Mouse (Mus musculus) intestine, embryonic 14.5 days (tissue): ENCODE measurements at regions not wholly inside any gene's neighbourhood (a gene's known extent, or its start where the extent isn't known, plus 50 kb on each side); places are given as distances from the start of the nearest gene placed in this dataset.

Source experiments
- ATAC-seq: fragments of 200-750 bp; cut with Nextera tagmentation; replicated peaks from 2 replicates; pipeline ENCODE4 v1.8.0; 2017; ENCODE audit warnings: low read depth, moderate number of reproducible peaks, moderate TSS enrichment, moderate library complexity; ENCODE audit not compliant: low FRiP score, low TSS enrichment
- DNase-seq: peaks from one replicate; pipeline ENCODE4 v3.0.0-alpha.2; 2018; ENCODE audit warnings: low spot score
- H3K27ac ChIP-seq: fragments of 300-500 bp; sonication (generic); 2 replicates; pipeline ENCODE4 v1.5.1; 2014; ENCODE audit warnings: low read depth, mild to moderate bottlenecking, control low read depth
- H3K27me3 ChIP-seq: fragments of 300-500 bp; sonication (generic); replicated peaks from 2 replicates; pipeline ENCODE4 v1.6.1; 2014; ENCODE audit warnings: low read length, control low read depth; ENCODE audit not compliant: control insufficient read depth, insufficient read depth
- H3K36me3 ChIP-seq: fragments of 300-500 bp; sonication (generic); 2 replicates; pipeline ENCODE4 v1.6.1; 2014; ENCODE audit warnings: low read length, control low read depth; ENCODE audit not compliant: control insufficient read depth, insufficient read depth
- H3K4me1 ChIP-seq: fragments of 300-500 bp; sonication (generic); replicated peaks from 2 replicates; pipeline ENCODE4 v1.6.1; 2014; ENCODE audit warnings: low read length, control low read depth, mixed read lengths; ENCODE audit not compliant: control insufficient read depth, insufficient read depth
- H3K4me2 ChIP-seq: fragments of 300-500 bp; sonication (generic); 2 replicates; pipeline ENCODE4 v1.6.1; 2014; ENCODE audit warnings: low read length
- H3K4me3 ChIP-seq: fragments of 300-500 bp; sonication (generic); 2 replicates; pipeline ENCODE4 v1.5.1; 2014; ENCODE audit warnings: low read depth, low read length, control low read depth, mixed read lengths
- H3K9ac ChIP-seq: fragments of 300-500 bp; sonication (generic); 2 replicates; pipeline ENCODE4 v1.6.1; 2014; ENCODE audit warnings: mild to moderate bottlenecking, low read length
- H3K9me3 ChIP-seq: fragments of 300-500 bp; sonication (generic); 2 replicates; pipeline ENCODE4 v1.6.1; 2016; ENCODE audit warnings: low read length, control low read depth; ENCODE audit not compliant: control insufficient read depth
- WGBS: fragments of 180-500 bp; shearing (Covaris S2); extraction: QIAGEN DNeasy Blood & Tissue Kit; methylation state at CpG from one replicate; pipeline ENCODE4 v1.1.7; 2014; 5-methylcytosine and 5-hydroxymethylcytosine counted together

- 91% methylated on average over 1 of the region's 1 CpGs for WGBS
- no peak for DNase-seq
Observed at GRCm38 (mm10) chr4:82037473-82037872, 594.9 kb upstream of the Mpdz start.

GRCm38 (mm10) chr4:82035074-82035703 is 592.6 kb upstream of the Mpdz start:
- DNase-seq (no peak), ATAC-seq (no peak)
- H3K27me3 ChIP-seq = no peaks in the 10 kb centered on the region
- no peak overlapping the region for H3K9ac ChIP-seq
- no peak overlapping the region for H3K4me3 ChIP-seq
- H3K9me3 ChIP-seq = no peaks in the 10 kb centered on the region
- WGBS = 40% methylated on average over 3 of the region's 3 CpGs
- no peak overlapping the region for H3K27ac ChIP-seq
- no peaks in the 10 kb centered on the region for H3K4me1 ChIP-seq
- no peak overlapping the region for H3K4me2 ChIP-seq
- no peaks in the 10 kb centered on the region for H3K36me3 ChIP-seq

More at GRCm38 (mm10) chr4:82037473-82037872, 594.9 kb upstream of the Mpdz start:
- Histone ChIP-seq H3K27me3 (no peaks in the 10 kb centered on the region), H3K27ac (no peak overlapping the region), H3K4me3 (no peak overlapping the region), H3K4me1 (no peaks in the 10 kb centered on the region), H3K36me3 (no peaks in the 10 kb centered on the region), H3K9ac (no peak overlapping the region), H3K4me2 (no peak overlapping the region), H3K9me3 (no peaks in the 10 kb centered on the region)
- no peak for ATAC-seq

- no peak for ATAC-seq
- H3K27me3 ChIP-seq = no peaks in the 10 kb centered on the region
- no peak overlapping the region for H3K27ac ChIP-seq
- H3K36me3 ChIP-seq = no peaks in the 10 kb centered on the region
- H3K9me3 ChIP-seq = no peaks in the 10 kb centered on the region
- no peak overlapping the region for H3K4me2 ChIP-seq
- no peak overlapping the region for H3K9ac ChIP-seq
- 88% methylated on average over 9 of the region's 9 CpGs for WGBS
- H3K4me1 ChIP-seq = no peaks in the 10 kb centered on the region
- no peak overlapping the region for H3K4me3 ChIP-seq
- no peak for DNase-seq
Observed at GRCm38 (mm10) chr4:82029237-82029636, 586.6 kb upstream of the Mpdz start.

GRCm38 (mm10) chr4:82027447-82027881 is 584.8 kb upstream of the Mpdz start:
- Histone ChIP-seq H3K4me1 (no peaks in the 10 kb centered on the region), H3K4me2 (no peak overlapping the region), H3K9me3 (no peaks in the 10 kb centered on the region), H3K9ac (no peak overlapping the region), H3K27ac (no peak overlapping the region; the same call in 1 of the 2 replicates), H3K36me3 (no peaks in the 10 kb centered on the region), H3K27me3 (no peaks in the 10 kb centered on the region), H3K4me3 (no peak overlapping the region)
- no peak for ATAC-seq
- DNase-seq = peak; percentile 52
- 50% methylated on average over 9 of the region's 9 CpGs for WGBS

GRCm38 (mm10) chr4:82001406-82001732 is 558.8 kb upstream of the Mpdz start:
- ATAC-seq (no peak), DNase-seq (no peak)
- Histone ChIP-seq H3K27me3 (no peaks in the 10 kb centered on the region), H3K4me2 (no peak overlapping the region), H3K4me1 (0 out of 2 replicates have a peak, but pooled peaks cover 4% of the 10 kb centered on the region), H3K9me3 (no peaks in the 10 kb centered on the region), H3K4me3 (no peak overlapping the region), H3K36me3 (no peaks in the 10 kb centered on the region), H3K9ac (no peak overlapping the region), H3K27ac (peak overlapping the region; percentile 29; the same call in 1 of the 2 replicates)
- WGBS = 79% methylated on average over 6 of the region's 6 CpGs

- 79% methylated on average over 19 of the region's 19 CpGs for WGBS
- H3K27ac ChIP-seq = peak overlapping the region; percentile 29; the same call in 1 of the 2 replicates
Observed at GRCm38 (mm10) chr4:82000590-82001405, 558.2 kb upstream of the Mpdz start.

GRCm38 (mm10) chr4:81999654-82000314 is 557.2 kb upstream of the Mpdz start:
- ATAC-seq = no peak
- Histone ChIP-seq H3K4me2 (no peak overlapping the region), H3K36me3 (no peaks in the 10 kb centered on the region), H3K9ac (no peak overlapping the region), H3K27me3 (no peaks in the 10 kb centered on the region), H3K27ac (no peak overlapping the region), H3K4me3 (no peak overlapping the region), H3K9me3 (no peaks in the 10 kb centered on the region), H3K4me1 (0 out of 2 replicates have a peak, but pooled peaks cover 4% of the 10 kb centered on the region)
- DNase-seq = no peak
- WGBS = 39% methylated on average over 11 of the region's 11 CpGs

More at GRCm38 (mm10) chr4:82000590-82001405, 558.2 kb upstream of the Mpdz start:
- H3K4me1 ChIP-seq = 0 out of 2 replicates have a peak, but pooled peaks cover 4% of the 10 kb centered on the region
- H3K4me3 ChIP-seq = no peak overlapping the region
- no peak overlapping the region for H3K4me2 ChIP-seq
- H3K9me3 ChIP-seq = no peaks in the 10 kb centered on the region
- no peak overlapping the region for H3K9ac ChIP-seq
- DNase-seq (no peak), ATAC-seq (no peak)
- H3K36me3 ChIP-seq = no peaks in the 10 kb centered on the region
- H3K27me3 ChIP-seq = no peaks in the 10 kb centered on the region

- Histone ChIP-seq H3K9ac (no peak overlapping the region), H3K4me3 (no peak overlapping the region), H3K9me3 (no peaks in the 10 kb centered on the region), H3K4me2 (no peak overlapping the region), H3K36me3 (no peaks in the 10 kb centered on the region), H3K27ac (no peak overlapping the region), H3K27me3 (no peaks in the 10 kb centered on the region), H3K4me1 (0 out of 2 replicates have a peak, but pooled peaks cover 4% of the 10 kb centered on the region)
- 90% methylated on average over 3 of the region's 3 CpGs for WGBS
- ATAC-seq = no peak
- DNase-seq = no peak
Observed at GRCm38 (mm10) chr4:81999093-81999492, 556.5 kb upstream of the Mpdz start.
